Mouse (Mus musculus) forebrain, embryonic 13.5 days (tissue): Measurements from ENCODE around the gene Hmx2. TPM values are rescaled to one million over a fixed set of nuclear protein-coding genes. Genes with fewer than 3 reads are reported as not detected.

Experiments
- ATAC-seq: fragments of 200-750 bp; cut with Nextera tagmentation; 2 replicates; pipeline ENCODE4 v1.8.0; 2017
- H3K27ac ChIP-seq: fragments of 300-500 bp; sonication (generic); 2 replicates; pipeline ENCODE4 v1.5.1; 2015; ENCODE audit warnings: inconsistent platforms, mild to moderate bottlenecking, moderate library complexity
- H3K27me3 ChIP-seq: fragments of 300-500 bp; sonication (generic); 2 replicates; pipeline ENCODE4 v1.6.1; 2015; ENCODE audit warnings: mild to moderate bottlenecking, inconsistent platforms
- H3K36me3 ChIP-seq: fragments of 300-500 bp; sonication (generic); 2 replicates; pipeline ENCODE4 v1.6.1; 2015; ENCODE audit warnings: mild to moderate bottlenecking, inconsistent platforms; ENCODE audit not compliant: poor library complexity, severe bottlenecking
- H3K4me1 ChIP-seq: fragments of 300-500 bp; sonication (generic); 2 replicates; pipeline ENCODE4 v1.6.1; 2015; ENCODE audit warnings: inconsistent platforms
- H3K4me2 ChIP-seq: fragments of 300-500 bp; sonication (generic); 2 replicates; pipeline ENCODE4 v1.6.1; 2015; ENCODE audit warnings: inconsistent platforms, mild to moderate bottlenecking, moderate library complexity
- H3K4me3 ChIP-seq: fragments of 300-500 bp; sonication (generic); 2 replicates; pipeline ENCODE4 v1.5.1; 2015; ENCODE audit warnings: mild to moderate bottlenecking, inconsistent platforms
- H3K9ac ChIP-seq: fragments of 300-500 bp; sonication (generic); 2 replicates; pipeline ENCODE4 v1.6.1; 2015; ENCODE audit warnings: mild to moderate bottlenecking, inconsistent platforms
- H3K9me3 ChIP-seq: fragments of 300-500 bp; sonication (generic); replicated peaks from 2 replicates; pipeline ENCODE4 v1.6.1; 2016; ENCODE audit warnings: inconsistent platforms
- WGBS: fragments of 180-500 bp; shearing (Covaris S2); methylation state at CpG from one replicate; pipeline ENCODE4 v1.1.7; 2015; 5-methylcytosine and 5-hydroxymethylcytosine counted together
- polyA plus RNA-seq: library from polyadenylated mRNA; unstranded; fragments of >200 nt; fragmentation: Nextera tagmentation; extraction: Ambion mirVana; gene quantifications from 2 replicates; pipeline ENCODE4 v1.2.1, GENCODE M21; 2015

Gene Hmx2
- polyA plus RNA-seq, 1 experiment from 2014 or later = 0.99 TPM

DNA sequence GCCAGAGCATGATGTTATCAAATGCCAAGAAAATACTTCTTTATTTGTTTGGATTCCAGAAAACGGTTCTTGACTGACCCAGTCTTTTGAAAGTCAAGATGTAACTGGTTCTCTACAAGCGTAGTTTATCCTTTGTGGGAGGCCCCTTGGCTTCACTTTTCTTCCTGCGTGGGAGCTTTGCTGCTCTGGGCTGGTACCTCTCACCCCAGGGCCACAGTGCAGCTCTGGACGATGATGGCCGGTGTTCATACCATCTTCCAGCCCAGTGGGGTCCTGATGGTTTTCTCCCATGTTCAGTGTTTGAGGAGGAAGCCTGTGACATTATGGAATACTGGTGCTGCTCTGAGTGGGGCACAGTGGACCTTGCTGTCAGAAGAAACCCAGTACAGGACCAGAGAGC is 1.1 kb upstream of the Hmx2 start:
- Histone ChIP-seq H3K9ac (no peak overlapping the region), H3K4me3 (no peak overlapping the region), H3K27ac (no peak overlapping the region), H3K4me1 (peaks cover 21% of the 10 kb centered on the region), H3K36me3 (no peaks in the 10 kb centered on the region), H3K9me3 (no peaks in the 10 kb centered on the region), H3K4me2 (no peak overlapping the region), H3K27me3 (peaks cover 99% of the 10 kb centered on the region)
- ATAC-seq = no peak
- WGBS = 5% methylated on average over 5 of the region's 5 CpGs

DNA sequence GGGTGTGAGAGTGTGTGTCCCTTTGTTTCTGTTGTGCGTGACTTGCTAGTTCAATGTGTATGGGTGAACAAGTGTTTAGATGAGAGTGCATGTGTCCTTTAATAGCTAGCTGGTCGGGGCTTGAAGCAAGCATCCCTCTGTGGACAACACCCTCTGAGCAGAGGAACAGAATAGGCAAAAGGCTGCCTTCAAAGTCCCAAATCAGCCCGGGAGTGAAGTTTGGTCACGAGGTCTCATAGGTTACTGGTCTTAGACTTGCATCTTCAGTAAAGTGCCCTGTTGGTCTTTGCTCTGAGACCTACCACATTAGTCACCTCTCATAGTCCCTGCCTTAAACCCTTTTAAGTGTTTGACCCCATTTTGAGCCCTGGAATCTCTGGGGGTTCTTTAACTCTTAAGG is 2.9 kb downstream of the Hmx2 start:
- WGBS = under 1% methylated on average over 4 of the region's 4 CpGs
- no peak for ATAC-seq
- no peak overlapping the region for H3K4me2 ChIP-seq
- H3K27me3 ChIP-seq = peaks cover 100% of the 10 kb centered on the region
- H3K4me3 ChIP-seq = no peak overlapping the region
- peaks cover 23% of the 10 kb centered on the region for H3K4me1 ChIP-seq
- no peak overlapping the region for H3K9ac ChIP-seq
- H3K36me3 ChIP-seq = no peaks in the 10 kb centered on the region
- H3K9me3 ChIP-seq = no peaks in the 10 kb centered on the region
- H3K27ac ChIP-seq = no peak overlapping the region

DNA sequence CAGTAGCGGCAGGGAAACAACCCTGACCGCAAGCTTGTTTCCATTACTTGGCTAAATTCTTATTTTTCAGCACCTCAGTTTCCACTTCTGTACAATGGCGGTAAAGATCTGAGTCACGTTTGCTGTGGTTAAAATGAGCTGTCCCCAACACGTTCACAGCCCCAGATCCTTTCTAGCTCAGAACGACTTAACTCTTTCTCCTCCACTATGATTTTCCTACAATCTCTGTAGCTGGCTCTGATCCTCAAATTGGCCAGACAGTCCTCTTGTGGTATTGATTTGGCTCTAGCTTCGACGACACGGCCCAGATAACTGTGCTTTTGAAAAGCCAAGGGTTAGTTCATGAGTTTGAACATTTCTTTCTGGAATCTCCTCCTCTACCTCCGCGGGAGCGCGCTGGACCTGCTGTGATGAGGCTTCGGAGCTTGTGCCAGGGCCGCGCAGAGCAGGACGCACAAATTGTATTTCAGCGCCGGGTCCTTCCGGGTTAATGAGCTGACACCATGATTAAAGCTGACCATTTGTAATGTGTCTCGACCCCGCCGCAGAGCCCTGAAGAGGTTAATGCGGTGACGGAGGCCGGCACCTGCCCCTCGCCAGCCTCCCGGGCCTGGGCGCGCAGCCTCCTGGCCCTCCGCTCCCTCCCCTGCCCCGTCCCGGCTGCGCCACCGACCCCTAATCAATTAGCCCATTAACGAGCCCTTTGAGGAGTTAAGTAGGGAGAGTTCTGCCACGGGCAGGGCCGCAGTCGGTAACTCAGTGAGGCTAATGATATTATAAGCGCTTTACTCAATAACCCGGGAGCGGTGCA is 3.6 kb downstream of the Hmx2 start:
- ATAC-seq = no peak
- no peak overlapping the region for H3K4me3 ChIP-seq
- under 1% methylated on average over 42 of the region's 42 CpGs for WGBS
- no peak overlapping the region for H3K27ac ChIP-seq
- H3K36me3 ChIP-seq = no peaks in the 10 kb centered on the region
- no peak overlapping the region for H3K4me2 ChIP-seq
- H3K4me1 ChIP-seq = peaks cover 29% of the 10 kb centered on the region
- no peaks in the 10 kb centered on the region for H3K9me3 ChIP-seq
- no peak overlapping the region for H3K9ac ChIP-seq
- peaks cover 100% of the 10 kb centered on the region for H3K27me3 ChIP-seq

DNA sequence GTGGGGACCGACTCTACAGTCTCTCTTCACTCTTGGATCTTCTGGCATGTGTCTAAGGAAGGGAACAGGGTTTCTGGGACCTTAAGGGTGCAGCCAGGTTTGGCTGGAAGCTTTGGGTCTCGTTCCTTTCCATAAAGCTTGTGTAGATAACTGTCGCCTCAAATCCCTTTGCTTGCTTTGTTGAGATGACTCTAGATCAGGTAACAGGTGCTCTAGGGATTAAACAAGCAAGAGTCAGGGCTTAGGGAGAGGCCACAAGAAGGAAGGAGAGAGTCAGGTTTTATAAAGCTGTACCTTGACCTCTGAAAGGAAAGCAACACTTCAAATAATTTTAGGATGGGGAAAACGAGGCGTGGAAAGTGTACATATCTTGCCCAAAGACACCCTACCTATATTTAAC is 4.2 kb downstream of the Hmx2 start:
- ATAC-seq = no peak
- Histone ChIP-seq H3K4me2 (no peak overlapping the region), H3K36me3 (no peaks in the 10 kb centered on the region), H3K27ac (no peak overlapping the region), H3K4me3 (no peak overlapping the region), H3K9me3 (no peaks in the 10 kb centered on the region), H3K27me3 (peaks cover 100% of the 10 kb centered on the region), H3K4me1 (peaks cover 29% of the 10 kb centered on the region), H3K9ac (no peak overlapping the region)
- WGBS = 1% methylated on average over 5 of the region's 5 CpGs

DNA sequence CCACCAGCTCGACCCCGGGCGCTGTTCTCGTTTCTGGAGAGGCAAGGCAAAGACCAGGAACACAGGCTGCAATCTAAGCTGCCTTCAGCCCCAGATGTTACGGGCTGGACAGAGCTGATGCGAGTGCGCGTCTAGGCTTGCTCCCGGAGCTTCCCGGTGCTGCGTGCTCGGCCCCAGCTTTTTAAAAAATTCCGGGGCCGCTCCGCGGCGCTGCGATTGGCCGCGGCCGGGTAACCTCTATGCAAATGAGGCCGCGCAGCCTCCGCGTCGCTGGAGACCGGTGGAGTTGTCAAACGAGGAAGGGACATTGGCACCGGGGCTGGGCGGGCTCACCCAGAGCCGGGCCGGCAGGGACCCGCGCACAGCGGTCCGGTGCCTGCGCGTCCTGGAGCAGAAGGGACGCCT is 5.2 kb downstream of the Hmx2 start:
- Histone ChIP-seq H3K36me3 (no peaks in the 10 kb centered on the region), H3K9ac (no peak overlapping the region), H3K4me2 (peak overlapping the region; percentile 50), H3K4me3 (peak overlapping the region; percentile 27), H3K9me3 (no peaks in the 10 kb centered on the region), H3K4me1 (peaks cover 29% of the 10 kb centered on the region), H3K27me3 (peaks cover 100% of the 10 kb centered on the region), H3K27ac (no peak overlapping the region)
- 0% methylated on average over 33 of the region's 39 CpGs for WGBS
- peak; percentile 59; the same call in 1 of the 2 replicates for ATAC-seq

DNA sequence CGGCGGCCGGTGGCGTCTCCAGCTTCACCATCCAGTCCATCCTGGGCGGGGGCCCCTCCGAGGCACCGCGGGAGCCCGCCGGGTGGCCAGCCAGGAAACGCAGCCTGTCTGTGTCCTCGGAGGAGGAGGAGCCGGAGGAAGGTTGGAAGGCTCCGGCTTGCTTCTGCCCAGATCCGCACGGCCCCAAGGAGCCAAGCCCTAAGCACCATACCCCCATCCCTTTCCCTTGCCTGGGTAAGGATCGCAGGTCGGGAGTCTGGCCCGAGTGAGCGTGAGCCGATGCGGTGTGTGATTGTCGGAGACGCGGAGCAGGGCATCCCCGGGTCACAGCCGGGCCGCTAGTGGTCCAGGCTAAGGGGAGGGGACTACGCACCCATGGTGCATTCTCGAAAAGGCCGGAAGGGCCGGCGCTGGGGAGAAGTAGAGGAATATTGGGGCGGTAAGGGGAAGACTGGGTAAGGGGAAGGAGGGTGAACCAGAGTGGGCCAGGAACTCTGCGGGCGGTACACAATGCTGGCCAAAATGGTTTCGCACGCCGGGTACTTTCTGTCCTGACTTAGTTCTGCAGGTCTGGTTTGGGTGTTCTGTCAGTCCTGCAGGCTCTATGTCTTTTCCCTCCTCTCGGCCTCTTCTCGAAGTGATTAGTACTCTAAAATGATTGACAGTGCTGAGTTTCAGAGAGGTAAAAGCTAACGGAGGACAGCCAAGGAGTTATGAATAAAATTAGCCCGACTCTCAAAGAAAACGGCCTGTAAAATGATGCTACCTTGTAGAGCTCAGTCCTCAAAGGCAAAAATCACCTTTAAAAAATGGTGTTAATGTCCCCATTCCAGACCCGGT is 6.0 kb downstream of the Hmx2 start:
- Histone ChIP-seq H3K4me2 (peak overlapping the region; percentile 50), H3K4me3 (peak overlapping the region; percentile 27), H3K36me3 (no peaks in the 10 kb centered on the region), H3K27ac (no peak overlapping the region), H3K9ac (no peak overlapping the region), H3K9me3 (no peaks in the 10 kb centered on the region), H3K27me3 (peaks cover 100% of the 10 kb centered on the region), H3K4me1 (peaks cover 29% of the 10 kb centered on the region)
- no peak for ATAC-seq
- WGBS = under 1% methylated on average over 45 of the region's 45 CpGs

DNA sequence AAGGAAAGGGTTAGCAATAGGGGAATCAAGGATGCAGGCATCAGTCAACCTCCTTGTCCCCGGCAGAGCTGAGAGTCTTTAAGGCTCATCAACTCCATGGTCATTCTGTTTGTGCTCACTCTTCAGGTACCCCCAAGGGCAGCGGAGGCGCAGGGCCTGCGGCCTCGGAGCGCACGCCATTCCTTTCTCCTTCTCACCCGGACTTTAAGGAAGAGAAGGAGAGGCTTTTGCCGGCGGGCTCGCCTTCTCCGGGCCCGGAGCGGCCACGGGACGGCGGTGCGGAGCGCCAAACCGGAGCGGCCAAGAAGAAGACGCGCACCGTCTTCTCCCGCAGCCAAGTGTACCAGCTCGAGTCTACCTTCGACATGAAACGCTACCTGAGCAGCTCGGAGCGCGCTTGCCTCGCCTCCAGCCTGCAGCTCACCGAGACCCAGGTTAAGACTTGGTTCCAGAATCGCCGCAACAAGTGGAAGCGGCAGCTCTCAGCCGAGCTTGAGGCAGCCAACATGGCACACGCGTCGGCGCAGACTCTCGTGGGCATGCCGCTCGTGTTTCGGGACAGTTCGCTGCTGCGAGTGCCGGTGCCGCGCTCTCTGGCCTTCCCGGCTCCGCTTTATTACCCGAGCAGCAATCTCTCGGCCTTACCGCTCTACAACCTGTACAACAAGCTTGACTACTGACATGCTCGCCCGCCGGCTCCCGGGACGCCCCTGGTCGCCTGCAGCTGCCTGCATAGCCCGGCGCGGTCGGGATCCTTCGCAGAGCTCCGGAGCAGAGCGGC is 6.9 kb downstream of the Hmx2 start:
- Histone ChIP-seq H3K4me1 (peaks cover 29% of the 10 kb centered on the region), H3K27me3 (peaks cover 92% of the 10 kb centered on the region), H3K9me3 (no peaks in the 10 kb centered on the region), H3K27ac (no peak overlapping the region), H3K9ac (no peak overlapping the region), H3K4me3 (peak overlapping the region; percentile 9), H3K36me3 (no peaks in the 10 kb centered on the region), H3K4me2 (peak overlapping the region; percentile 8; the same call in 1 of the 2 replicates)
- no peak for ATAC-seq
- WGBS = under 1% methylated on average over 68 of the region's 68 CpGs

DNA sequence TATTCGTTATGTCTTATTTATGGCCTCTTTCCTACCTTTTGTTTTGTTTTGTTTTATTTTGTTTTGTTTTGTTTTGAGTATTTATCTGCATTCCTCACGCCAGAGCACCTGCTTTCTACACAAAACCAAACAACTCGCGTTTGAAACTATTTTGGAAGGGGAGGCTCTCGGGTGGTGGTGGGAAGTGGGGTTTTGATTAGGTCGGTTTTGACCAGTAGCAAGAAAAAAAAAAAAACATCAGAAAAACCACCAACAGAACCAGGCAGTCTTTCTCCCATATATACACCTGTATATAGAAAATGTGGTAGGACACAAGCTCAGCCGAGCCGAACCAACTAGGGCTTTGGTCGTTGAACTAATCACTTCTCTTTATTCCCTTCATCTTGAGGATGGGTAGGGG is 7.5 kb downstream of the Hmx2 start:
- Histone ChIP-seq H3K4me2 (no peak overlapping the region), H3K9ac (no peak overlapping the region), H3K4me1 (peaks cover 34% of the 10 kb centered on the region), H3K9me3 (no peaks in the 10 kb centered on the region), H3K4me3 (peak overlapping the region; percentile 9; the same call in 1 of the 2 replicates), H3K27me3 (peaks cover 85% of the 10 kb centered on the region), H3K27ac (no peak overlapping the region), H3K36me3 (no peaks in the 10 kb centered on the region)
- WGBS = 2% methylated on average over 9 of the region's 9 CpGs
- no peak for ATAC-seq

DNA sequence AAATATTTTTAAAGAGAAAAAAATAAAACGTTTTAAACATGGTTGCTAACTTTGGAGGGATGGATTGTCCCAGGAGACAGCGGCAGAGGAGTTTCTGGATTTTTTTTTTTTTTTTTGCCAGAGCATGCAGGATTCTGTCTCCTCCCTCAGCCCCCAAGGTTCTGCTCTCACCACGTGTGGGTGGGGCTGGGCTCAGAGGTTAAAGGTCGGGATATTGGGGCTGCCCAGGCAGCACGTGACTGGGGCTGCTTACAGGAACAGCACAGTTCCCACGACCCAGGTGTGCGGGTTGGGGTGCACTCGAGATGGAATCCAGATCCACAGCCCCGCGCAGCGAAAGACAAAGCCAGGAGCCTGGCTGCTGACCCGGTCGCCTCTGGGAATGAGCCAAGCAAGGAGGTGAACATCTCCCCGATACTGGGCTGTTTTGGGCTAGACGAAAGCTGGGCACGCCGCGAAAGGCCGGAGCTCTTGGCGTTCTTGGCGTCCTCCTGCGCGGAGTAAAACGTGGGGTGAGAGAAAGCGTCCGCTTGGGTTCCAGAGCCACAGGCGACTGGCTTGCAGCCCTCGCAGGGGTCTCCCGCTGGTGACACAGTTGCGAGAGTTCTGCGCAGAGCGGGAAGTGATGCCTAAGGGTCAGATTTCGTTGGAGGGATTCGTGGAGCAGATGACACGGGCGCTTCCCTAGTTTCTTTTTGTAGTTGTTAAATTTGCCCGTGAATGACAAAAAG is 8.1 kb downstream of the Hmx2 start:
- H3K9me3 ChIP-seq = no peaks in the 10 kb centered on the region
- peaks cover 79% of the 10 kb centered on the region for H3K27me3 ChIP-seq
- H3K27ac ChIP-seq = no peak overlapping the region
- H3K9ac ChIP-seq = no peak overlapping the region
- peak overlapping the region; percentile 12 for H3K4me3 ChIP-seq
- 0 out of 2 replicates have a peak overlapping the region, but pooled peaks have one; percentile 6 for H3K4me2 ChIP-seq
- peaks cover 39% of the 10 kb centered on the region for H3K4me1 ChIP-seq
- H3K36me3 ChIP-seq = 0 out of 2 replicates have a peak, but pooled peaks cover under 1% of the 10 kb centered on the region
- under 1% methylated on average over 37 of the region's 37 CpGs for WGBS
- no peak for ATAC-seq

DNA sequence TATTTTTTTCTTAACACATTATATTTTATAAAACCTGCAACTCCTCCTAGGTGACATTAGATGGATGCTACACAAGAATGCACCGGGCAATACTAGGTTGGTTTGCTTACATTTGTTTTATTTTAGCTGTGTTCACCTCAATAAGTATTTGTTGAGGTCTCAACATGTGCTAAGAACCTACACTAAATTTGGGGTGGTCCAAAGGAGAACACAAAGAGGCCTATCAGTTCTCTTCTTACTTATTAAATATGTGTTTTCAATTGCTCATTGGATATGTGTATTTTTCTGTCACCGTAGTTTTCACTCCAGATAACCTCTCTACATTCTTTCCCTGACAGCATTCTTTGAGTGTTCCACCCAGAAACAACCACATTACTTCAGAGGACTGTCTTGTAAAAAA is 9.2 kb downstream of the Hmx2 start:
- Histone ChIP-seq H3K4me2 (no peak overlapping the region), H3K27ac (no peak overlapping the region), H3K36me3 (peaks cover 11% of the 10 kb centered on the region), H3K4me3 (no peak overlapping the region), H3K4me1 (peaks cover 47% of the 10 kb centered on the region), H3K9ac (no peak overlapping the region), H3K27me3 (peaks cover 69% of the 10 kb centered on the region), H3K9me3 (no peaks in the 10 kb centered on the region)
- no peak for ATAC-seq
- 39% methylated on average over 2 of the region's 2 CpGs for WGBS

DNA sequence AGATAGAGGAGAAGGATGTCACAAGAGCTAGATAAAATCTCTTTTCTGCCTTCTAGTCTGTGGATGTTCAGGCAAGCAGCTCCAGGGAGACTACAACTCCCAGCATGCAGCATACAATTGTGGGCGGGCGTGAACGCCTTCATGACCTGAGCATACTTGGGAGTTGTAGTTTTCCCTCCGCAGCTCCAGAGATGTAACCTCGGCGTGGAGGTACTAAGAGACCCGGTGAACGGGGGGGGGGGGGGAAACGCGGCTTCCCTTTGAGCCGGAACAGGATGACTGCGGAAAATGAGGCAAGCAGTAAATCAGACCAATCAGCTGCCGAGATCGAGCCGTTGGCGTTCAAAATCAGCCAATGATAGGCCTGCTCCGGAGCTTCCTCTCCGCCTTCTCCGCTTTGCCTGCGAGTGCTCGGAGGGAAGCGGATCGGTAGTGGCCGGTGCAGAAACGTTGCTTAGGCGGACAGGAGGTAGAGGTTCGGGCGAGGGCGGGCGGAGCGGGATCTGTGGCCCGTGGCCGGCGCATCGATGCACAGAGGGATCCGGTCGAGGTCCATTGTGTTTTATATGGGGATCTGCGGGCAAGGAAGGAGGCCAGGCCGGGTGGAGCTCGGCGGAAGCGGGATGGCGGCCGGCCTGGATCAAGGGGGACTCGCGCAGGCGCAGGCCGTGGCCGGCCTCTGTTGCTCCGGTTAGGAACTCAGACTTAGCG is 11.6 kb downstream of the Hmx2 start, which contains the start of gene Bub3:
Bub3 (plus strand) TSS at position 237 of the 711 bp plus-strand sequence.
- Histone ChIP-seq H3K9me3 (no peaks in the 10 kb centered on the region), H3K36me3 (peaks cover 32% of the 10 kb centered on the region), H3K4me2 (peak within 1 kb of the TSS; percentile 65), H3K4me3 (peak within 1 kb of the TSS; percentile 79), H3K27me3 (peaks cover 45% of the 10 kb centered on the region), H3K9ac (peak within 1 kb of the TSS; percentile 87), H3K4me1 (peaks cover 43% of the 10 kb centered on the region), H3K27ac (peak within 1 kb of the TSS; percentile 83)
- WGBS = under 1% methylated on average over 49 of the region's 51 CpGs
- ATAC-seq = peak; percentile 97
